Mouse (Mus musculus) ES-E14 (cell line): Measurements from ENCODE around the gene Mgat4a. TPM values are rescaled to one million over a fixed set of nuclear protein-coding genes. Genes with fewer than 3 reads are reported as not detected.
A peak's percentile ranks its signal among the peaks of the same experiment; 100 is the strongest.

Experiments used
- DNase-seq: peaks from one replicate; pipeline ENCODE4 v3.0.0-alpha.2; 2013; ENCODE audit warnings: low read depth, low spot score
- H3K27ac ChIP-seq: 2 replicates; pipeline ENCODE4 v1.5.1; 2012; ENCODE audit warnings: low read depth, mild to moderate bottlenecking, low read length, moderate library complexity, mixed read lengths; ENCODE audit not compliant: poor library complexity, insufficient read depth, severe bottlenecking
- H3K36me3 ChIP-seq: 2 replicates; pipeline ENCODE4 v1.6.1; 2012; ENCODE audit warnings: mild to moderate bottlenecking, low read length, moderate library complexity, mixed read lengths; ENCODE audit not compliant: control insufficient read depth, poor library complexity, insufficient read depth, severe bottlenecking
- H3K4me1 ChIP-seq, 2 experiments: fragments of 150-350 bp in 1 of 2; sonication (generic) in 1 of 2; 2 replicates each; pipeline ENCODE4 v1.6.1; 2012; ENCODE audit warnings: low read length in 2 of 2, mild to moderate bottlenecking in 1 of 2, mixed read lengths in 1 of 2; ENCODE audit not compliant: control insufficient read depth in 2 of 2, insufficient read depth in 2 of 2, poor library complexity in 1 of 2
- H3K4me3 ChIP-seq, 2 experiments: fragments of 150-350 bp in 1 of 2; sonication (generic) in 1 of 2; 2 replicates each; pipeline ENCODE4 v1.5.1; 2012; ENCODE audit warnings: low read length in 2 of 2, low read depth in 1 of 2, mild to moderate bottlenecking in 1 of 2, mixed read lengths in 1 of 2; ENCODE audit not compliant: insufficient read depth in 1 of 2, poor library complexity in 1 of 2, severe bottlenecking in 1 of 2
- H3K9ac ChIP-seq: 2 replicates; pipeline ENCODE4 v1.6.1; 2012; ENCODE audit warnings: low read depth, mild to moderate bottlenecking, low read length, mixed read lengths; ENCODE audit not compliant: poor library complexity, insufficient read depth, severe bottlenecking
- H3K9me3 ChIP-seq: fragments of 150-350 bp; sonication (generic); 2 replicates; pipeline ENCODE4 v1.6.1; 2012; ENCODE audit warnings: low read depth, mild to moderate bottlenecking, low read length; ENCODE audit not compliant: control insufficient read depth, insufficient read depth
- CHD2 ChIP-seq: IDR thresholded peaks from 2 replicates; pipeline ENCODE4 v1.6.1; 2014; ENCODE audit warnings: mild to moderate bottlenecking, low read depth, low read length, inconsistent platforms
- HCFC1 ChIP-seq: IDR thresholded peaks from 2 replicates; pipeline ENCODE4 v1.6.1; 2012; ENCODE audit warnings: low read length, inconsistent platforms, borderline replicate concordance; ENCODE audit not compliant: insufficient read depth
- MAFK ChIP-seq: IDR thresholded peaks from 2 replicates; pipeline ENCODE4 v1.6.1; 2014; ENCODE audit warnings: mild to moderate bottlenecking, low read depth, low read length, inconsistent platforms; ENCODE audit not compliant: insufficient read depth
- ZC3H11A ChIP-seq: IDR thresholded peaks from 2 replicates; pipeline ENCODE4 v1.6.1; 2012; ENCODE audit warnings: low read depth, mild to moderate bottlenecking, inconsistent platforms, low read length, borderline replicate concordance
- ZNF384 ChIP-seq: IDR thresholded peaks from 2 replicates; pipeline ENCODE4 v1.6.1; 2012; ENCODE audit warnings: low read depth, low read length, inconsistent platforms
- in situ Hi-C, 2 experiments: fragments of 600-800 bp; cut with MboI; formaldehyde crosslinking; loops; one replicate each; pipeline ENCODE4 v1.15.1; 2025; ENCODE audit warnings: low sequenced_read_pairs in 2 of 2, inconsistent platforms in 1 of 2; ENCODE audit not compliant: unreplicated experiment in 2 of 2
- total RNA-seq: library from RNA; depleted of rRNA; stranded (reverse); fragments of 300-350 nt; gene quantifications from 2 replicates; pipeline ENCODE4 v1.2.3, GENCODE M21; 2012

Mgat4a gene
- total RNA-seq, 1 experiment: 9.8 TPM

DNA sequence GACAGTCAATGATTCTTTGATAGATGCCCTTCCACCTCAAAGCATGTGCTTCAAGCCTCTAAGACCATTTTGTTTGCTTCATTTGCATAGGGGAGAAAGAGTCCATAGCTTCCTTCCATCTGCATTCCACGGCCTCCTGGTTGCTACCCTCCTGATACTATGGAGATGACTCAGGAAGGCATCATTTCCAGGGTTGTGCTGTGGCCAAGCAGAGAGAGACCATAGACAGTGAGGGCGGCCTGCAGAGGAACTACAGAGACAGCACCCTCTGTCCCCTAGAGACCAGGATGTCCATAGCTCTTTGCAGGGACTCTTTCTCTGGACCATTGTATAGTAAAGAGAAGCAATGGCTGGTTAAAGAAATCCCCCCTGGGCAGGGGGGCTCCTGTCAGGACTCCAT is 135.7 kb downstream of the Mgat4a start:
- TF ChIP-seq HCFC1 (no peak), ZC3H11A (no peak), ZNF384 (no peak), CHD2 (no peak), MAFK (no peak)
- DNase-seq: no peak

DNA sequence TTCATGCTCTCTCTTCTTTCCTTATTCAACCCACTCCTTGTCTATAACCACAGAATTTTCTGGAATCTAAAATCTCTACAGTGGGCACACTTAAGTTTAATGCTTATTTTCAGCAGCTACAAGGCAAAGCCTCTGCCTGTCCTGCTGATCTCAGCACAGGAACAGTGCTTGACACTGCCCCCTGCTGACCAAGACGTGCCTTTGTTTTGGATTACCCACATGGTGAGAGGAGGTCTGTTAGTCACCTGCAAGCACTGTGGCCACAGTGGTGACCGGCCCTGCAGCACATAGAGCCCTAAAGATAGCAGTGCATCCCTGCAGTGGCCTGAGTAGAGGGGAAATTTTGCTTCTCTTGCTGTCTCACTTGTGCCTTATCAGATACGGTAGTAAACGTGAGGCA is 139.1 kb downstream of the Mgat4a start:
- in situ Hi-C loops: loop anchor here in 1 of 2 experiments (10.0 kb wide), 1 partner anchor 127 kb away; no protein-coding TSS in a partner anchor

More for the DNA sequence above, 135.7 kb downstream of the Mgat4a start:
- Histone ChIP-seq H3K9me3 (no peaks in the 10 kb centered on the region), H3K27ac (no peak overlapping the region), H3K4me3 (no peak overlapping the region), H3K4me1 (peaks cover 0 to 4% of the 10 kb centered on the region in 2 experiments; a peak in 1 of 4 replicates), H3K9ac (no peak overlapping the region), H3K36me3 (no peaks in the 10 kb centered on the region)
- in situ Hi-C loops: loop anchor here in 1 of 2 experiments (10.0 kb wide), 1 partner anchor 130 kb away; no protein-coding TSS in a partner anchor

DNA sequence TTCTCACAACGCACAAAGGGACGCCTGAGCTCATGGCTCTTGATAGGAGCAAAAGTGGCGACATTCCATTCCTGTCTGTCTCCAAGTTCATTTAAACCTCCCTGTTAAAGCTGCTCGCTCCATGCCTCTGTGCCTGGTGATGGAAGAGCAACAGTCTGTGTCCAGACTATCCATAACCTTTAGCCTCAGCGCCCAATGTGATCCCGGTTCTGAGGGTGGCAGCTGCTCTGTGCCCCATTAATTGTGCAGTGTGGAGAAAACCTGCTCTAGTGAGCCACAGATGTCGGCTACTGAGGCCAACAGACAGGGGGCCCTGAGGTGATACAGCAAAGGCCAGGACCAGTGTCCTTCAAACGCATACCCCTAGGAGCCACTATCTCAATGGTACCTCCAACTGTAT is 141.1 kb downstream of the Mgat4a start:
- Histone ChIP-seq H3K36me3 (0 out of 2 replicates have a peak, but pooled peaks cover 2% of the 10 kb centered on the region), H3K4me1 (peaks cover 0 to 4% of the 10 kb centered on the region in 2 experiments; a peak in 1 of 4 replicates), H3K4me3 (no peak overlapping the region), H3K9me3 (no peaks in the 10 kb centered on the region), H3K9ac (no peak overlapping the region), H3K27ac (no peak overlapping the region)
- in situ Hi-C loops: loop anchor here in 1 of 2 experiments (10.0 kb wide), 1 partner anchor 125 kb away; no protein-coding TSS in a partner anchor
- DNase-seq: no peak
- TF ChIP-seq ZNF384 (no peak), HCFC1 (no peak)

More for the DNA sequence above, 139.1 kb downstream of the Mgat4a start:
- DNase-seq: peak; percentile 68
- no peaks in the 10 kb centered on the region for H3K36me3 ChIP-seq
- H3K4me1 ChIP-seq: peaks cover 0 to 4% of the 10 kb centered on the region in 2 experiments; a peak in 1 of 4 replicates
- H3K9ac ChIP-seq: no peak overlapping the region
- H3K4me3 ChIP-seq: peak overlapping the region; percentile 18 to 56; a peak in 2 of 4 replicates
- no peak overlapping the region for H3K27ac ChIP-seq
- H3K9me3 ChIP-seq: no peaks in the 10 kb centered on the region
- peak; percentile 84 for TF ChIP-seq MAFK
- TF ChIP-seq HCFC1: no peak
- TF ChIP-seq ZNF384: no peak
- TF ChIP-seq ZC3H11A: peak; percentile 23; the same call in 1 of the 2 replicates
- TF ChIP-seq CHD2: no peak

DNA sequence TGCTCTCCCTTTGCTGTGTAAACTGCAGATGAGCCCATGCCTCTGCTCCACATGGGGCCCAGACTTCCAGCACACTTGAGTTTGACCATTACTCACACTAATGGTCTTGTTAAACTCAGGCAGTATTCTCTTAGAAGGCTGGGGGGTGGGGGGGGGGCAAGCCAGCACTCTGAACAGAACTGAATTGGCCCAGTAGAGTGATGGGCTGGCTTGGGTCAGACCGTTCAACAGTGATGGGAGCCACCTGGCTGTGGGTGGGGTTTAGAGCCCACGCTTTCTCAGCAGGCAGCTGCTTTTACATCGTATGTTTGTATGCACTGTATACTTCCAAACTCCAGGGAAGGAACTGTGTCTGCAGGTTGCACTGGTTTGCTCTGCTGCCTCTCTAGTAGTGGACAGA is 141.9 kb downstream of the Mgat4a start:
- DNase-seq: no peak
- no peaks in the 10 kb centered on the region for H3K9me3 ChIP-seq
- in situ Hi-C loops: no loop called here
- H3K4me1 ChIP-seq: peaks cover 0 to 4% of the 10 kb centered on the region in 2 experiments; a peak in 1 of 4 replicates
- H3K9ac ChIP-seq: no peak overlapping the region
- H3K27ac ChIP-seq: no peak overlapping the region
- TF ChIP-seq ZNF384: no peak
- TF ChIP-seq ZC3H11A: no peak
- TF ChIP-seq HCFC1: no peak
- TF ChIP-seq MAFK: no peak
- no peak for TF ChIP-seq CHD2
- 0 out of 2 replicates have a peak, but pooled peaks cover 2% of the 10 kb centered on the region for H3K36me3 ChIP-seq
- H3K4me3 ChIP-seq: no peak overlapping the region

DNA sequence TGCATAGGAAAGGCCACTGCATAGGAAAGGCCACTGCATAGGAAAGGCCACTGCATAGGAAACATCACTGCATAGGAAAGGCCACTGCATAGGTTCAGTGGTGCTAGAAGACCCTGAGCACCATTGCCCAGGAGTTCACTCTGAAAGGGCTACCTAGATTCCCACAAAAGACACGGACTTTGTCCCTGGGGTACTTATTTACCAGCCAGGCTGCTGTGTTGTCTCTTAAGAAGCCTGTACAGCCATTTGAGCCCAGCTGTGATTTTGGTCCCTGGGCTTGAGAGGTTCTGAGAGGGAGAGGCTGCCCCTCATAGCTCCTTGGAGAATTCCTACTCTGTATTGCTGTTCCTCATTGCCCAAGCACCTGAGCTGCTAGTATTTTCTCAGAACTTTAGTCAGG is 144.3 kb downstream of the Mgat4a start:
- Histone ChIP-seq H3K4me3 (no peak overlapping the region), H3K36me3 (0 out of 2 replicates have a peak, but pooled peaks cover 2% of the 10 kb centered on the region), H3K9ac (no peak overlapping the region), H3K9me3 (no peaks in the 10 kb centered on the region), H3K27ac (no peak overlapping the region), H3K4me1 (no peaks in the 10 kb centered on the region)
- no peak for TF ChIP-seq MAFK
- no peak for TF ChIP-seq ZC3H11A
- TF ChIP-seq HCFC1: no peak
- no peak for TF ChIP-seq ZNF384
- no peak for TF ChIP-seq CHD2
- in situ Hi-C loops: no loop called here
- no peak for DNase-seq
